In the genomic region with DNA sequence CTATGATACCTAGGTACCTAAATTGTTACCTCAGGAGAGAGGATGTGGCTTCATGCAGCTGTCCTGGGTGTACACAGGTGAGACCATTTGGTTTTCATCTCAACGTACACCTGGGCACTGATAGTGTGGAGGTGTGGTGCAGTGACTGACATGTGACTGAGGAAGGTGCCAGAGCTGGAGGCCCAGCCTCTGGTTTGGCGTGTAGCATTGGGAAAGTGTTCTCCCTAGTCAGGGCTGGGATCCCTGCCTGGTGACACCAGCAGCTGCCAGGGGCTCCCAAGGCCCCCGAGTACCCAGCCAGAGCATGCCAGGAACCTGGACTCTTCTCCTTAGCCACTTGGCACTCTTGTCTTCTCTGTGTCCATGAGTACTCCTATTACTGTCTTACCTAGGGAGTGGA, we compare ENCODE assay signal across 14 mouse cellular contexts.
"Had no signal": no experiment of that assay in that cellular context is flagged by ENCODE, and none has a peak within 500 bp of the region (broad histone marks: within the 10 kb centered on the region; RNA-seq: fewer than 3 reads in every experiment).

No protein-coding gene starts in this region.

- H3K9ac ChIP-seq: limb, embryonic 13.5 days; liver, embryonic 15.5 days had no signal

- H3K27me3 ChIP-seq: limb, embryonic 13.5 days; liver, embryonic 15.5 days had no signal

- H3K4me3 ChIP-seq: layer of hippocampus, adult 2 months; limb, embryonic 10.5 days; limb, embryonic 13.5 days; liver, embryonic 15.5 days had no signal

- DNase-seq: layer of hippocampus, adult 9-11 months; lung, adult 2 months; lung, postnatal 14 days; lung, postnatal 4 days; midbrain, embryonic 14.5 days; thymus, adult 2 months; thymus, postnatal 14 days; thymus, postnatal 4 days had no signal

- H3K27ac ChIP-seq: kidney, postnatal 0 days; layer of hippocampus, adult 2 months; limb, embryonic 10.5 days; limb, embryonic 13.5 days; liver, embryonic 15.5 days; stomach, postnatal 0 days had no signal
